Mouse (Mus musculus) forebrain, embryonic 13.5 days (tissue): ENCODE data around the gene Met. TPM values are rescaled to one million over a fixed set of nuclear protein-coding genes. Genes with fewer than 3 reads are reported as not detected.

Experiments
- ATAC-seq: fragments of 200-750 bp; cut with Nextera tagmentation; 2 replicates; pipeline ENCODE4 v1.8.0; 2017
- H3K27ac ChIP-seq: fragments of 300-500 bp; sonication (generic); 2 replicates; pipeline ENCODE4 v1.5.1; 2015; ENCODE audit warnings: inconsistent platforms, mild to moderate bottlenecking, moderate library complexity
- H3K27me3 ChIP-seq: fragments of 300-500 bp; sonication (generic); 2 replicates; pipeline ENCODE4 v1.6.1; 2015; ENCODE audit warnings: mild to moderate bottlenecking, inconsistent platforms
- H3K36me3 ChIP-seq: fragments of 300-500 bp; sonication (generic); 2 replicates; pipeline ENCODE4 v1.6.1; 2015; ENCODE audit warnings: mild to moderate bottlenecking, inconsistent platforms; ENCODE audit not compliant: poor library complexity, severe bottlenecking
- H3K4me1 ChIP-seq: fragments of 300-500 bp; sonication (generic); 2 replicates; pipeline ENCODE4 v1.6.1; 2015; ENCODE audit warnings: inconsistent platforms
- H3K4me2 ChIP-seq: fragments of 300-500 bp; sonication (generic); 2 replicates; pipeline ENCODE4 v1.6.1; 2015; ENCODE audit warnings: inconsistent platforms, mild to moderate bottlenecking, moderate library complexity
- H3K4me3 ChIP-seq: fragments of 300-500 bp; sonication (generic); 2 replicates; pipeline ENCODE4 v1.5.1; 2015; ENCODE audit warnings: mild to moderate bottlenecking, inconsistent platforms
- H3K9ac ChIP-seq: fragments of 300-500 bp; sonication (generic); 2 replicates; pipeline ENCODE4 v1.6.1; 2015; ENCODE audit warnings: mild to moderate bottlenecking, inconsistent platforms
- H3K9me3 ChIP-seq: fragments of 300-500 bp; sonication (generic); replicated peaks from 2 replicates; pipeline ENCODE4 v1.6.1; 2016; ENCODE audit warnings: inconsistent platforms
- WGBS: fragments of 180-500 bp; shearing (Covaris S2); methylation state at CpG from one replicate; pipeline ENCODE4 v1.1.7; 2015; 5-methylcytosine and 5-hydroxymethylcytosine counted together
- polyA plus RNA-seq: library from polyadenylated mRNA; unstranded; fragments of >200 nt; fragmentation: Nextera tagmentation; extraction: Ambion mirVana; gene quantifications from 2 replicates; pipeline ENCODE4 v1.2.1, GENCODE M21; 2015

The Met gene
- polyA plus RNA-seq, 1 experiment from 2014 or later = 0.59 TPM

DNA sequence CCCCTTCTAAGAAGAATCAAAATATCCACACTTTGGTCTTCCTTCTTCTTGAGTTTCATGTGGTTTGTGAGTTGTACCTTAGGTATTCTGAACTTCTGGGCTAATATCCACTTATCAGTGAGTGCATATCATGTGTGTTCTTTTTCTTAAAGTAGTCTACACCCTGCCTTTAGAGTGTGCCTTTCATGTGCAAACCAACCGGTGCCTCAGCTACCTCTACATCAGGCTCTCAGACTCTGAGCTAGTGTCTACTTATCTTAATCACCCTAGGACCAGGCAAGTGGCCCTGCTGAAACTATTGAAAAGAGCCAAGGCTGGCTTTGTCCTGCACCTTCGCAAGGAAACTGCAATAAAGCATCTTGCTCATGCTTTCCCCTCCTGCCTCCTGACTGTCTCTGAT is 97.7 kb downstream of the Met start:
- Histone ChIP-seq H3K4me1 (peaks cover 9% of the 10 kb centered on the region; the same call in 1 of the 2 replicates), H3K4me2 (no peak overlapping the region), H3K9ac (no peak overlapping the region), H3K27me3 (no peaks in the 10 kb centered on the region), H3K36me3 (no peaks in the 10 kb centered on the region), H3K9me3 (no peaks in the 10 kb centered on the region), H3K27ac (no peak overlapping the region), H3K4me3 (no peak overlapping the region)
- no peak for ATAC-seq
- WGBS = 13% methylated on average over 2 of the region's 2 CpGs

- H3K27ac ChIP-seq = no peak overlapping the region
- 57% methylated on average over 3 of the region's 3 CpGs for WGBS
- H3K36me3 ChIP-seq = no peaks in the 10 kb centered on the region
- H3K4me2 ChIP-seq = no peak overlapping the region
- H3K9me3 ChIP-seq = no peaks in the 10 kb centered on the region
- H3K4me3 ChIP-seq = no peak overlapping the region
- no peak for ATAC-seq
- H3K9ac ChIP-seq = no peak overlapping the region
- peaks cover 9% of the 10 kb centered on the region; the same call in 1 of the 2 replicates for H3K4me1 ChIP-seq
- H3K27me3 ChIP-seq = no peaks in the 10 kb centered on the region
Measured at GRCm38 (mm10) chr6:17561886-17562285, 98.3 kb downstream of the Met start.

DNA sequence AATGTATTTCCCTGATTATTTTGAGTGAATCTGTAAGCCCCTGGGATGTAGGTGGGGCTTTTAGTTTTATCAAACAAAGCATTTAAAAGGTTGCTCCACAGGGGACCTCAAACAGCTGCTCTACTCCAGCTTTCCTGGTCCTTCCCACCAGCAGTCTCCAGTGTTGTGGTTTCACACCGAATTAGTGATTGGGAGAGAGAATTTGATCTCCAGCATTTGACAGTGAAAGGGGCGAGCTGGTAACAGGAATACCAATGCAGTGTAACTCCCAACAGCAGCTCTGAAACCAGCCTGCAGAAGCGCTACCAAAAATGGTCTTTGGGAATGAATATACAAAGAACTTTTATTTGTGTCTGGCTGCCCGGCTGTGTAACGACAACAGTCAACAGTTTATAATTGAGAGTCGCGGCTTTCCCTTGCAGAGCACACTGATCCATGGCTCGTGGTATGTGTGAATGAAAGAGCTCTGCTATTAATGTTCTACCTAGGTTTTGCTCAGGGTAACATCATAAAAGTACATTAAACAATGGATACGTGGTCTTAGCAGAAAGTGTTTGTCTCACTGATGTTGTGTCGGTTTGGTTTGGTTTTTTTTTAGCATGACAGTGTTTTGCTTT is 99.0 kb downstream of the Met start:
- no peak overlapping the region for H3K4me3 ChIP-seq
- H3K36me3 ChIP-seq = no peaks in the 10 kb centered on the region
- H3K9me3 ChIP-seq = no peaks in the 10 kb centered on the region
- no peak overlapping the region for H3K27ac ChIP-seq
- peak overlapping the region; percentile 27; the same call in 1 of the 2 replicates for H3K4me2 ChIP-seq
- 7% methylated on average over 10 of the region's 10 CpGs for WGBS
- H3K9ac ChIP-seq = no peak overlapping the region
- ATAC-seq = no peak; the same call in 1 of the 2 replicates
- peaks cover 9% of the 10 kb centered on the region; the same call in 1 of the 2 replicates for H3K4me1 ChIP-seq
- no peaks in the 10 kb centered on the region for H3K27me3 ChIP-seq

DNA sequence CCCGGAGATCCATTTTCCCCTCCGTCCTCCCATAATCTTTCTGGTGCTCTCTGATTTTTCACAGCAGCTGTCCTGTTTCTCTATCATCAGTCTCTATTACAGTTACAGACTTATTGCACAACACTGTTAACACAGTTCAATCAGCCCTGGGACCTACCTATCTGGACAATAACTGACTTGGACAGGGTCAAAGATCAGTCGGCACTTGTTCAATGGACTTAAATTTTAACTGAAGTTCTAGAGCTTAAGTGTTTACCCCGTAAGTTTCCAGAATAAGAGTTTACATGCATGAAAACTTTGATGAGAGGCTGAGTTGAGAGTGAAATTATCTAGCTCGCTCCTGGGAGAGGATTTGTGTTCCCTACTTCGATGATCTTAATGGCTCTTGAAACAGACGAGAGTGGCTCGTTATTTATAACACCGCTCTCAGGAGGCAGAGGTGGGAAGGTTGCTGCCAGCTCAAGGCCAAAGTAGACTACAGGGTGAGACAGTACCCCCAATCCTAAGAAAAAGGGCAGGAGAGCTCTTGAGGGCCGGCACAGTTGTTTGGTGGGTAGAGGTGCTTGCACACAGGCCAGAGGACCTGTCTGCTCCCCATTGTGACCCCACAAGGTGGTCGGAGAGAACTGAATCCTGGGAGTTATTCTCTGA is 105.2 kb downstream of the Met start:
- H3K27me3 ChIP-seq = no peaks in the 10 kb centered on the region
- H3K9ac ChIP-seq = no peak overlapping the region
- H3K4me3 ChIP-seq = no peak overlapping the region
- 87% methylated on average over 11 of the region's 11 CpGs for WGBS
- H3K9me3 ChIP-seq = no peaks in the 10 kb centered on the region
- no peaks in the 10 kb centered on the region for H3K4me1 ChIP-seq
- no peaks in the 10 kb centered on the region for H3K36me3 ChIP-seq
- no peak for ATAC-seq
- H3K27ac ChIP-seq = no peak overlapping the region
- no peak overlapping the region for H3K4me2 ChIP-seq

- H3K27me3 ChIP-seq = no peaks in the 10 kb centered on the region
- H3K4me1 ChIP-seq = no peaks in the 10 kb centered on the region
- H3K9ac ChIP-seq = no peak overlapping the region
- no peak overlapping the region for H3K27ac ChIP-seq
- no peaks in the 10 kb centered on the region for H3K36me3 ChIP-seq
- WGBS = 87% methylated on average over 5 of the region's 5 CpGs
- no peak for ATAC-seq
- no peaks in the 10 kb centered on the region; the same call in 1 of the 2 replicates for H3K9me3 ChIP-seq
- no peak overlapping the region for H3K4me2 ChIP-seq
- H3K4me3 ChIP-seq = no peak overlapping the region
Measured at GRCm38 (mm10) chr6:17573227-17573626, 109.6 kb downstream of the Met start.

GRCm38 (mm10) chr6:17573732-17574131 is 110.1 kb downstream of the Met start:
- Histone ChIP-seq H3K4me3 (no peak overlapping the region), H3K9ac (no peak overlapping the region), H3K4me1 (no peaks in the 10 kb centered on the region), H3K36me3 (no peaks in the 10 kb centered on the region), H3K4me2 (no peak overlapping the region), H3K27me3 (no peaks in the 10 kb centered on the region), H3K27ac (no peak overlapping the region), H3K9me3 (no peaks in the 10 kb centered on the region; the same call in 1 of the 2 replicates)
- WGBS = 82% methylated on average over 2 of the region's 2 CpGs
- no peak for ATAC-seq

DNA sequence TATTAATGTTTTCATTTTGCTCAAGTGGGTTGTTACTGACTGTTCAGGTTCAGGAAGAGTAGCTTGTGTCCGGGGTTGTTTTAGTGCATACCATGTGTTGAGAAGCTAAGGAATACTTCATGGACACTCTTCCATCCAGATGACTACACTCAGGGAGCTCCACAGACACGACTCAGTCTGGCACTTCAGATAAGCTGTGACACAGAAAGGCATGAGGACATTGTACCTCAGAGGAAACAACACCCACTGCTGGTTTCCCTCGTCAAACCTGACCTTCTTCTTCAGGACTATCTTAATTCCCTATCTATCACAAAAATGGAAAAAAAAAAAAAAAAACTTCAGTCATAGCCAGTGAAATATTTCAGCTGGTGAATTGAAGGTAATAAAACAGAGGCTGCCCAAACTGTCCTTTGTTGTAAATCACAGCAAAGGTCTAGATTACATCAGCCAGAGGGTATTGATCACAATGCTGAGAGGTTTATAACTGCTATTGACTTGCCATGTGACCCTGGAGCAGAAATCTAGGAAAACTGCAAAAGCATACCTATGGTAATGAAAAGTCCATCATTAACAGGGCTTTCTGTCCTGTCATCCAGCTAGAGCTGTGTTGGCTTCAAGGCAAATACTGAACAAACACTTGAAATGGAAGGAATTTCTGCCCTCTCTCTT is 114.6 kb downstream of the Met start:
- Histone ChIP-seq H3K4me1 (no peaks in the 10 kb centered on the region), H3K27ac (no peak overlapping the region), H3K9ac (no peak overlapping the region), H3K9me3 (no peaks in the 10 kb centered on the region; the same call in 1 of the 2 replicates), H3K27me3 (no peaks in the 10 kb centered on the region), H3K36me3 (no peaks in the 10 kb centered on the region), H3K4me2 (no peak overlapping the region), H3K4me3 (no peak overlapping the region)
- ATAC-seq = no peak
- 71% methylated on average over 3 of the region's 3 CpGs for WGBS

DNA sequence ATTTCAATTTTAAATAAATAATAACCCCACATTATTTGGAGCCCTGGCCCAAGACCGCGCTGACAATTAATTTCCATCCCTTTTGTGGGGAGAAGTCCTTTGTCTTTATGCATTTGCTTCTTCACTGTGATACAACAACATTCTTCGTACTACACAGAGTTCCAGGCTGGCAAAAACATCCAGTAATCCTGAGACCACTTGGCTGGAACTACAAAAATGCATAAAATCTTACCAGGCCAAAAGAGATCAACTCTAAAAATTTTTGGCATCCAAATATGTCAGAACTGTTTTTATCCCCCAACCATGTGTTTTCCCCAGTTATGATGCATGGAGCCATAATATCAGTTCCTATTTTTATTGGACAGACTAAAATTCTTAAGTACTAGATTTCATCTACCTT is 116.7 kb downstream of the Met start:
- 71% methylated on average over 3 of the region's 3 CpGs for WGBS
- no peaks in the 10 kb centered on the region for H3K36me3 ChIP-seq
- H3K27ac ChIP-seq = no peak overlapping the region
- H3K9me3 ChIP-seq = no peaks in the 10 kb centered on the region
- no peak for ATAC-seq
- no peak overlapping the region for H3K4me3 ChIP-seq
- no peak overlapping the region for H3K9ac ChIP-seq
- no peaks in the 10 kb centered on the region for H3K27me3 ChIP-seq
- no peak overlapping the region for H3K4me2 ChIP-seq
- no peaks in the 10 kb centered on the region for H3K4me1 ChIP-seq

GRCm38 (mm10) chr6:17583982-17584381 is 120.4 kb downstream of the Met start:
- H3K27ac ChIP-seq = no peak overlapping the region
- peaks cover 1% of the 10 kb centered on the region; the same call in 1 of the 2 replicates for H3K4me1 ChIP-seq
- H3K36me3 ChIP-seq = no peaks in the 10 kb centered on the region
- H3K9ac ChIP-seq = peak overlapping the region; percentile 47
- ATAC-seq = peak; percentile 90
- 37% methylated on average over 13 of the region's 13 CpGs for WGBS
- no peaks in the 10 kb centered on the region for H3K27me3 ChIP-seq
- H3K9me3 ChIP-seq = no peaks in the 10 kb centered on the region
- H3K4me2 ChIP-seq = peak overlapping the region; percentile 56
- H3K4me3 ChIP-seq = peak overlapping the region; percentile 34

- ATAC-seq = peak; percentile 92
- Histone ChIP-seq H3K4me1 (peaks cover 7% of the 10 kb centered on the region), H3K27ac (no peak overlapping the region), H3K27me3 (no peaks in the 10 kb centered on the region), H3K36me3 (no peaks in the 10 kb centered on the region), H3K9ac (no peak overlapping the region), H3K4me2 (no peak overlapping the region), H3K9me3 (peaks cover 6% of the 10 kb centered on the region; the same call in 1 of the 2 replicates), H3K4me3 (no peak overlapping the region)
- WGBS = 30% methylated on average over 16 of the region's 16 CpGs
Measured at GRCm38 (mm10) chr6:17589049-17589952, 125.7 kb downstream of the Met start.

- WGBS = 65% methylated on average over 8 of the region's 8 CpGs
- Histone ChIP-seq H3K4me3 (no peak overlapping the region), H3K36me3 (no peaks in the 10 kb centered on the region), H3K9ac (no peak overlapping the region), H3K9me3 (peaks cover 6% of the 10 kb centered on the region; the same call in 1 of the 2 replicates), H3K27me3 (no peaks in the 10 kb centered on the region), H3K4me1 (peaks cover 7% of the 10 kb centered on the region), H3K4me2 (no peak overlapping the region), H3K27ac (no peak overlapping the region)
- ATAC-seq = peak; percentile 36
Measured at GRCm38 (mm10) chr6:17589953-17590627, 126.5 kb downstream of the Met start.
